Mouse (Mus musculus): ENCODE data around the gene Dclk1. TPM values are rescaled to one million over a fixed set of nuclear protein-coding genes. Genes with fewer than 3 reads are reported as not detected.

Gene Dclk1
- polyA plus RNA-seq, 1 experiment from 2014 or later: 253 TPM

DNA sequence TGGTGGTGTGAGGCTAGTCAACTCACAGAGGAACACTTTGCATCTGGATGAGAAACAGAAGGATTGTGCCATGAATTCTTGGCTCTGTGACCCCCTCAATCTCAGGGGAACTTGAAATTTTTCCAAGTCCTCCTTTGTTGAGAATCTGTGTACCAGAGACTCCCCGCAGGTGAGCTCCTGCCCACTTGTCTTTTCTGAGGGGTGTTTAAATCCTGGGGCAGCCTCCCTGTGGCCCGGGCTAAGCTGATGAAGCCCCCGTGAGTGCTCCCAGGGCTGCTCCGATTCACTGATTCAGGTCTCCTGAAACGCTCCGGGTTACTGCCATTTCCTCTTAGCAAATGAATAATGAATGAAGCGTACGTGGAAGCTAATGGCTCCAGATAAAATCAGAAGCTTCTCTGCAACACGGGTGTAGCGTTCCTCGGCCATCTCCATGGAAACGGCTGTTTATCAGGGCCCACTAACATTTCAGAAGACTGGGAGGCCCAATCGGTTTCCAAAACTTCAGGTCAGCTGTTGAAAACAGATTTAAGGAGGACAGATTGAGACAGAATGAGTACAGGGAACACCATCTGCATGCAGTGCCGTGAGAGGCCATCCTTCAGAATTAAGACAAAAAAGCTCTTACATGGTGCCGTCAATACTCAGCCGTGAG lies 105.3 kb downstream of the Dclk1 start:
- H3K9ac ChIP-seq (replicated peaks): peak overlapping the region; percentile 30

GRCm38 (mm10) chr3:55348026-55348390 lies 105.8 kb downstream of the Dclk1 start:
- Histone ChIP-seq H3K27me3 (no peaks in the 10 kb centered on the region), H3K4me3 (no peak overlapping the region), H3K4me1 (peaks cover 65% of the 10 kb centered on the region), H3K9me3 (no peaks in the 10 kb centered on the region), H3K4me2 (replicated peaks) (peak overlapping the region; percentile 39), H3K27ac (replicated peaks) (peak overlapping the region; percentile 89), H3K9ac (replicated peaks) (peak overlapping the region; percentile 30; the same call in 1 of the 2 replicates), H3K36me3 (no peaks in the 10 kb centered on the region)
- peak; percentile 35 for ATAC-seq (replicated peaks)
- 56% methylated on average over 5 of the region's 5 CpGs for WGBS

More for the DNA sequence above, 105.3 kb downstream of the Dclk1 start:
- WGBS: 4% methylated on average over 16 of the region's 16 CpGs
- peak; percentile 39 for ATAC-seq (replicated peaks)
- Histone ChIP-seq H3K4me2 (replicated peaks) (peak overlapping the region; percentile 39), H3K4me1 (peaks cover 59% of the 10 kb centered on the region), H3K36me3 (no peaks in the 10 kb centered on the region), H3K27me3 (no peaks in the 10 kb centered on the region), H3K9me3 (no peaks in the 10 kb centered on the region), H3K4me3 (peak overlapping the region; percentile 13; the same call in 1 of the 2 replicates), H3K27ac (replicated peaks) (peak overlapping the region; percentile 89)

- no peak overlapping the region for H3K9ac ChIP-seq (replicated peaks)
- H3K4me1 ChIP-seq: peaks cover 82% of the 10 kb centered on the region
- H3K27ac ChIP-seq (replicated peaks): peak overlapping the region; percentile 58
- no peak overlapping the region for H3K4me3 ChIP-seq
- H3K36me3 ChIP-seq: no peaks in the 10 kb centered on the region
- no peak overlapping the region for H3K4me2 ChIP-seq (replicated peaks)
- no peaks in the 10 kb centered on the region for H3K27me3 ChIP-seq
- no peak for ATAC-seq (replicated peaks)
- no peaks in the 10 kb centered on the region for H3K9me3 ChIP-seq
- WGBS: 75% methylated on average over 2 of the region's 2 CpGs
Measured at GRCm38 (mm10) chr3:55350194-55350593, 108.0 kb downstream of the Dclk1 start.

DNA sequence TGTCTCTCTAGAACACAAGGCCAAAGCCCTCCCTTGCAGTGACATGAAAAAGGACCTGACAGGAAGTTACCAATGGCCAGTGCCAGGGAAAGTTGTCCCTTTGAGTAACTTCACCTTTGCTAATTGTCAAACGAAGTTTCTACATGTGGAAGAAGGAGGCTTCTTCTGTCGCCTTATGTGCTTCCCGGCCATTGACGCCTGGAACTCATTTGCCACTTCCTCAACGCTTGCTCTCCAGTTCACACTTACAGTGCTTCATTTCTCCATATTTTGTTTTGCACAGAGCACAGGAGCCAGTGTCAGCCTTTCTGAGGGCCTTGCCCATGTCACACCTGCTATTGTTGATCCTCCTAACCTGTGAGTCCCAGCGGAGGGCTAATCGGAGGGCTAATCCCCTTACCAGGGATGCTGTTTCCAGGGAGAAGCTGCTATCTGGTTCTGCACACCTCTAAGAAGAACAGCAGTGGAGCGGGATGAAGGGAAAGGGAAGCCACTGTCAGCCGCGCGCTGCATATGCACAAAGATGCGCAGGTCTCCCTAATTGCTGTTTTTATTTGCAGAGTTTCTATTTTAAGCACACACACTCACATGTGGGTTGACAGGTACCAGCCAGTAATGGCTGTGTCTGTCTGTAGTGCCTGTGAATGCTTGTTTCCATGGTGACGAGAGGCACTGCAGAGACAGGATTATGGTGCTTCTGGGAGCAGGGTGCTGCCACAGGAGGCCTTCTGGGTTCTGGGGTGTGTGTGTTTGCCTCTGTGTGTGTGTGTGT lies 109.3 kb downstream of the Dclk1 start:
- H3K4me1 ChIP-seq: peaks cover 81% of the 10 kb centered on the region
- peak; percentile 84 for ATAC-seq (replicated peaks)
- peak overlapping the region; percentile 93 for H3K27ac ChIP-seq (replicated peaks)
- H3K9me3 ChIP-seq: no peaks in the 10 kb centered on the region
- no peak overlapping the region; the same call in 1 of the 2 replicates for H3K9ac ChIP-seq (replicated peaks)
- H3K4me3 ChIP-seq: no peak overlapping the region
- no peaks in the 10 kb centered on the region for H3K36me3 ChIP-seq
- no peaks in the 10 kb centered on the region for H3K27me3 ChIP-seq
- 26% methylated on average over 13 of the region's 13 CpGs for WGBS
- peak overlapping the region; percentile 24 for H3K4me2 ChIP-seq (replicated peaks)

- no peak for ATAC-seq (replicated peaks)
- H3K27me3 ChIP-seq: no peaks in the 10 kb centered on the region
- H3K4me1 ChIP-seq: peaks cover 70% of the 10 kb centered on the region
- WGBS: 69% methylated on average over 14 of the region's 14 CpGs
- no peak overlapping the region for H3K9ac ChIP-seq (replicated peaks)
- peak overlapping the region; percentile 93 for H3K27ac ChIP-seq (replicated peaks)
- H3K9me3 ChIP-seq: no peaks in the 10 kb centered on the region
- H3K4me2 ChIP-seq (replicated peaks): no peak overlapping the region
- H3K4me3 ChIP-seq: no peak overlapping the region
- no peaks in the 10 kb centered on the region for H3K36me3 ChIP-seq
Measured at GRCm38 (mm10) chr3:55352529-55352928, 110.4 kb downstream of the Dclk1 start.

GRCm38 (mm10) chr3:55353169-55353568 lies 111.0 kb downstream of the Dclk1 start:
- H3K4me3 ChIP-seq: no peak overlapping the region
- ATAC-seq (replicated peaks): no peak

DNA sequence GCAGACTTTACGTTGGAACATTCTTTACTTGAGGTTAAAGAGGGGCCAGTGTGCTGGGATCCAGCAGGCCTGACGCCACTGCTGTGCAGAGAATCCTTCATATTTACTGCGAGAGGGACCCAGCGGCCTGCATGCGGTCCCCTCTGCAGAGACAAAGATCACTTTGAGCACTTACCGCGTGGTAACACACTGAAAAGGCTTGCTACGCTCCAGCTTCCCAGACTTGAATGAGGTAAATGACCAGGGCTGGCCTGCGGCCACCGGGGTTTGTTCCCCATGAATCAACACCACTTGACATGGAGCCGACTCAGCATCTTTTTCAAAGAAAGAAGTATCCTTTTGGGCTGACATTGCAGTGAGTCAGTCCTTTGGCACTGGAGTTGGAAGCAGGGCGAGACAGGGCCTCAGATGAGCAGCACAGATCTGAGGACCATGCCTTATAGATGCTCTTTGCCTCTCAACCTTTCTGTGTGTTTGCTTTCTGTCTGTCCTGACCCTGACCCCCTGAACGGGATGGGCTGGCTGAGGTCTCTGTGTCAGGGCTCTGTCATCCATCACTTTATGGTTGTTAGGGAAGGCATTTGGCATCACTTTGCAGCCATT lies 111.8 kb downstream of the Dclk1 start:
- Histone ChIP-seq H3K9me3 (no peaks in the 10 kb centered on the region), H3K4me3 (no peak overlapping the region), H3K9ac (replicated peaks) (no peak overlapping the region), H3K36me3 (no peaks in the 10 kb centered on the region), H3K4me1 (peaks cover 58% of the 10 kb centered on the region), H3K27me3 (no peaks in the 10 kb centered on the region), H3K27ac (replicated peaks) (peak overlapping the region; percentile 35), H3K4me2 (replicated peaks) (no peak overlapping the region)
- ATAC-seq (replicated peaks): peak; percentile 14
- 25% methylated on average over 13 of the region's 13 CpGs for WGBS

More at GRCm38 (mm10) chr3:55353169-55353568, 111.0 kb downstream of the Dclk1 start:
- H3K4me2 ChIP-seq (replicated peaks): no peak overlapping the region
- H3K27ac ChIP-seq (replicated peaks): peak overlapping the region; percentile 93
- no peak overlapping the region for H3K9ac ChIP-seq (replicated peaks)
- no peaks in the 10 kb centered on the region for H3K27me3 ChIP-seq
- H3K9me3 ChIP-seq: no peaks in the 10 kb centered on the region
- no peaks in the 10 kb centered on the region for H3K36me3 ChIP-seq
- H3K4me1 ChIP-seq: peaks cover 64% of the 10 kb centered on the region
- 69% methylated on average over 9 of the region's 9 CpGs for WGBS

GRCm38 (mm10) chr3:55354765-55355164 lies 112.6 kb downstream of the Dclk1 start:
- H3K27ac ChIP-seq (replicated peaks): no peak overlapping the region
- H3K9ac ChIP-seq (replicated peaks): no peak overlapping the region
- WGBS: 20% methylated on average over 3 of the region's 3 CpGs
- H3K4me1 ChIP-seq: peaks cover 51% of the 10 kb centered on the region
- no peaks in the 10 kb centered on the region for H3K9me3 ChIP-seq
- no peak for ATAC-seq (replicated peaks)
- H3K4me3 ChIP-seq: no peak overlapping the region
- no peaks in the 10 kb centered on the region for H3K36me3 ChIP-seq
- no peak overlapping the region for H3K4me2 ChIP-seq (replicated peaks)
- no peaks in the 10 kb centered on the region for H3K27me3 ChIP-seq

DNA sequence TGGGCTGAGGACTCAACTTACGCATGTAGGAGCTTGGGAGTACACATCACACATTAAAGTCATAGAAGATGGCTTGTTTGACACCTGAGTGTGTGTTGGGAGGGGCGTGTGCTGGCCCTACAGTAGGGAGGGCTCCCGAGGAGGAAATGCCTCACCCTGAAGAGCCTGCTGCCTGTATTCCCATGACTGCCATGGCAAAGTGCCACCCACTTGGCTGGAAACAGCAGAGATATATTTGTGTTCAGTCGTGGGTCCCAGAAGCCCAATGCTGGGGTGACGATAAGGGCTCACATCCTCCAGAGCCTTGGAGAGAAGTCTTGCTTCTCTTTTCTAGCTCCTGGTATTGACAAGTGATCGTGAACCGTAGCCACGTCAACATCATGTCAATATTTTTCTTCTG lies 116.3 kb downstream of the Dclk1 start:
- no peaks in the 10 kb centered on the region for H3K27me3 ChIP-seq
- WGBS: 86% methylated on average over 8 of the region's 8 CpGs
- H3K4me1 ChIP-seq: peaks cover 18% of the 10 kb centered on the region
- no peak overlapping the region for H3K4me2 ChIP-seq (replicated peaks)
- H3K9ac ChIP-seq (replicated peaks): no peak overlapping the region
- no peak overlapping the region for H3K27ac ChIP-seq (replicated peaks)
- no peak for ATAC-seq (replicated peaks)
- H3K4me3 ChIP-seq: no peak overlapping the region
- H3K36me3 ChIP-seq: no peaks in the 10 kb centered on the region
- H3K9me3 ChIP-seq: no peaks in the 10 kb centered on the region

DNA sequence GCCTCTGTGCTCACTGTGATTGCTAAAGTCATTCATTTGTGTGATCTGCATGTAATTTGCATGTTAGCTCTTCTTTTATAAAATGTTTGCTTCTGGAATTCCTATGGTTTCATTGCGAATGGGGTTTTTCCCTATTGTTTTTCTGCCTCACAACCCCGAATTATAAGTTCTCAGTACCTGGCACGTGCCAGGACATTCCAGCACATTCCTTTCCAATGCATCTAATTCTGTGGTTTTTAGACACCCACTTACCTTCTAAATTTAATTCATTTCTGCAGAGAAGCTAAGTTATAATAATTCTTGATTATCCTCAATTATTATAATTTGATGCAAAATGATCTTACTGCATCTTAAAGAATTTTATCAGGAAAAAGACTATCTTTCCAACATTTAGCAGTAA lies 118.7 kb downstream of the Dclk1 start:
- no peak for ATAC-seq (replicated peaks)
- no peaks in the 10 kb centered on the region for H3K36me3 ChIP-seq
- 0 out of 2 replicates have a peak, but pooled peaks cover 6% of the 10 kb centered on the region for H3K4me1 ChIP-seq
- no peak overlapping the region for H3K9ac ChIP-seq (replicated peaks)
- H3K4me2 ChIP-seq (replicated peaks): no peak overlapping the region
- H3K4me3 ChIP-seq: no peak overlapping the region
- H3K27ac ChIP-seq (replicated peaks): 0 out of 2 replicates have a peak overlapping the region, but pooled peaks have one; percentile 5
- H3K27me3 ChIP-seq: no peaks in the 10 kb centered on the region
- 65% methylated on average over 3 of the region's 3 CpGs for WGBS
- no peaks in the 10 kb centered on the region for H3K9me3 ChIP-seq

GRCm38 (mm10) chr3:55367166-55367565 lies 125.0 kb downstream of the Dclk1 start:
- no peak overlapping the region for H3K4me3 ChIP-seq
- H3K4me2 ChIP-seq (replicated peaks): no peak overlapping the region
- H3K27me3 ChIP-seq: no peaks in the 10 kb centered on the region
- H3K27ac ChIP-seq (replicated peaks): no peak overlapping the region
- H3K9ac ChIP-seq (replicated peaks): no peak overlapping the region
- no peaks in the 10 kb centered on the region for H3K9me3 ChIP-seq
- H3K36me3 ChIP-seq: no peaks in the 10 kb centered on the region
- no peak for ATAC-seq (replicated peaks)
- H3K4me1 ChIP-seq: no peaks in the 10 kb centered on the region
- 74% methylated on average over 8 of the region's 8 CpGs for WGBS

- 78% methylated on average over 7 of the region's 7 CpGs for WGBS
- Histone ChIP-seq H3K4me2 (replicated peaks) (no peak overlapping the region), H3K36me3 (no peaks in the 10 kb centered on the region), H3K9ac (replicated peaks) (no peak overlapping the region), H3K27me3 (no peaks in the 10 kb centered on the region), H3K9me3 (no peaks in the 10 kb centered on the region), H3K4me3 (no peak overlapping the region), H3K4me1 (peaks cover 1% of the 10 kb centered on the region; the same call in 1 of the 2 replicates), H3K27ac (replicated peaks) (no peak overlapping the region)
- no peak for ATAC-seq (replicated peaks)
Measured at GRCm38 (mm10) chr3:55369156-55369555, 127.0 kb downstream of the Dclk1 start.
